Mouse (Mus musculus) heart, adult 2 months (tissue): ENCODE data around the gene Lrrc27.

Source experiments
- CTCF ChIP-seq: fragments of 200-600 bp; IDR thresholded peaks from 2 replicates; pipeline ENCODE4 v1.8.1; 2022; ENCODE audit warnings: antibody characterized with exemption, mild to moderate bottlenecking, moderate library complexity
- POLR2A ChIP-seq: fragments of 200-500 bp; IDR thresholded peaks from 2 replicates; pipeline ENCODE4 v1.6.1; 2011; ENCODE audit warnings: mild to moderate bottlenecking, low read depth, low read length, control low read depth; ENCODE audit not compliant: insufficient read depth

GRCm38 (mm10) chr7:139208773-139209095 is 4.1 kb upstream of the Lrrc27 start:
- TF ChIP-seq POLR2A (no peak), CTCF (no peak)
